Mouse (Mus musculus): ENCODE measurements around the gene Axl.

- no peak for TF ChIP-seq CTCF (IDR thresholded peaks at IDR 0.05; ENCODE audit: borderline replicate concordance, insufficient read depth, low read length)
- TF ChIP-seq POLR2A (IDR thresholded peaks at IDR 0.05; ENCODE audit: low read depth, low read length): no peak
These were observed 23.7 kb upstream of the Axl start for GRCm38 (mm10) chr7:25812195-25812594.

All from embryonic fibroblast, embryonic 13.5 days (primary cell).